Mouse (Mus musculus) c-Kit-positive CD71-negative TER-119-negative erythroid progenitor cells, embryonic 14.5 days (primary cell): ENCODE results near the gene Efna4.

Experiments used
- DNase-seq: peaks from one replicate; pipeline ENCODE4 v3.0.0-alpha.2; 2013; ENCODE audit warnings: low read depth

The Efna4 gene

GRCm38 (mm10) chr3:89361675-89362074 is 23.8 kb upstream of the Efna4 start, which contains the start of gene Dcst2:
Dcst2 (plus strand) TSS chr3:89361975.
- DNase-seq, result no peak

- DNase-seq, result no peak
These were observed 22.4 kb upstream of the Efna4 start for GRCm38 (mm10) chr3:89360237-89360636.

- no peak for DNase-seq
These were observed 21.8 kb upstream of the Efna4 start for GRCm38 (mm10) chr3:89359630-89360029.

- DNase-seq, result no peak
These were observed 18.2 kb upstream of the Efna4 start for GRCm38 (mm10) chr3:89356029-89356428.

GRCm38 (mm10) chr3:89355512-89355902 is 17.7 kb upstream of the Efna4 start:
- no peak for DNase-seq

GRCm38 (mm10) chr3:89354816-89355511 is 17.1 kb upstream of the Efna4 start:
- DNase-seq, result peak; percentile 78

- no peak for DNase-seq
These were observed 13.4 kb upstream of the Efna4 start for GRCm38 (mm10) chr3:89351271-89351670.

GRCm38 (mm10) chr3:89349869-89350501 is 12.2 kb upstream of the Efna4 start, which contains the start of gene Adam15:
Adam15 (minus strand) TSS chr3:89349996.
- peak; percentile 73 for DNase-seq

- DNase-seq, result no peak
These were observed 11.4 kb upstream of the Efna4 start for GRCm38 (mm10) chr3:89348911-89349868.

- no peak for DNase-seq
These were observed 10.1 kb upstream of the Efna4 start for GRCm38 (mm10) chr3:89347916-89348315.

GRCm38 (mm10) chr3:89346815-89347540 is 9.2 kb upstream of the Efna4 start:
- no peak for DNase-seq

GRCm38 (mm10) chr3:89343279-89343678 is 5.5 kb upstream of the Efna4 start:
- DNase-seq, result no peak

- DNase-seq, result no peak
These were observed 4.0 kb upstream of the Efna4 start for GRCm38 (mm10) chr3:89341794-89342193.

- peak; percentile 67 for DNase-seq
These were observed 2.6 kb upstream of the Efna4 start for GRCm38 (mm10) chr3:89340465-89340864.

GRCm38 (mm10) chr3:89339416-89339815 is 1.6 kb upstream of the Efna4 start:
- DNase-seq, result no peak

- no peak for DNase-seq
These were observed 637 bp downstream of the Efna4 start for GRCm38 (mm10) chr3:89337062-89337720.

GRCm38 (mm10) chr3:89336529-89336928 is 1.3 kb downstream of the Efna4 start:
- DNase-seq, result no peak

GRCm38 (mm10) chr3:89333053-89333452 is 4.8 kb downstream of the Efna4 start:
- no peak for DNase-seq

GRCm38 (mm10) chr3:89332476-89332875 is 5.4 kb downstream of the Efna4 start:
- DNase-seq, result no peak

- DNase-seq, result no peak
These were observed 5.8 kb downstream of the Efna4 start for GRCm38 (mm10) chr3:89332013-89332412.

- no peak for DNase-seq
These were observed 6.3 kb downstream of the Efna4 start for GRCm38 (mm10) chr3:89331561-89331960.
